Mouse (Mus musculus): ENCODE measurements around the gene Elovl3. TPM values are rescaled to one million over a fixed set of nuclear protein-coding genes. Genes with fewer than 3 reads are reported as not detected.

The Elovl3 gene
- polyA plus RNA-seq, 1 experiment from 2014 or later, result not detected

DNA sequence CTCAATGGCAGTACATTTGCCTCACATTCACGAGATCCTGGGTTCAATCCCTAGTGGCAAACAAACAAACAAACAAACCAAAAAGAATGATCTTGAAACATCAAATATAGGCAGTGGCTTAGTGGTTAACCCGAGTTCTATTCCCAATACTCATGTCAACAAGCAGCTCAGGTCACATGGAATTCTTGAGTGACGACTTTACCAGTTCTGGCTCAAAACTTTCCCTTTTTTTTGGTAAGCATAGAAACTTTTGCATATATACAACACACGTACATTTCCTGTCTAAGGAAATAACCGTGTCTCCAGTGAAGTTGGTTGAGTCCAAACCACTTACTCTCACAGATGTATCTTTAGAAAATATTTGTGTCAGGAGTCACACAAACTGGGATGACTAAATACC is 40.8 kb downstream of the Elovl3 start:
- ATAC-seq (ENCODE audit: low read depth), result no peak
- Histone ChIP-seq H3K9ac (replicated peaks; ENCODE audit: low read depth, low read length) (no peak overlapping the region), H3K4me2 (ENCODE audit: low read depth, low read length) (no peak overlapping the region), H3K4me3 (ENCODE audit: low read depth, low read length) (no peak overlapping the region), H3K36me3 (ENCODE audit: control insufficient read depth, insufficient read depth, low read length) (peaks cover 19% of the 10 kb centered on the region), H3K27me3 (ENCODE audit: control insufficient read depth, insufficient read depth, low read length) (no peaks in the 10 kb centered on the region), H3K4me1 (ENCODE audit: control insufficient read depth, insufficient read depth, low read length) (0 out of 2 replicates have a peak, but pooled peaks cover 2% of the 10 kb centered on the region), H3K9me3 (ENCODE audit: control insufficient read depth, low read length) (no peaks in the 10 kb centered on the region), H3K27ac (ENCODE audit: low read depth, low read length) (no peak overlapping the region)
- WGBS, result 85% methylated on average over 5 of the region's 5 CpGs

DNA sequence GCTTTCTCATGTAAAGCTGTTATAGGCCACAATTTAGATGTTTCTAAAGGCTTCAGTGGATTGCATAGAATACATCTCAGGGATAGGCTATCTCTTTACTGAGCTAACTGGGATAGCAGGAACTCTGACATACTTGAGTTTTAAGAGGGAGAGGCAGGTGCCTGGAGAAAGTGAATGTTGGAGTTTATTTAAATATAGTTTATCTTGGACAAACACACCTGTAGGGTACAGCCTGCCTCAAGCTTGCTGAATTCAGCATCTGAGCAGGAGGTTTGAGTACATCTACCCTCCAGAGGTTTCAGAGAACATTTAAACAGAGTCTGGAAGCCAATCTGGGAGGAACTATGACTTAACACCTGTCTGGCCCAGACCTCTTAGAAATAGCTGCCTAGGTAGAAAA is 43.5 kb downstream of the Elovl3 start:
- Histone ChIP-seq H3K4me2 (ENCODE audit: low read depth, low read length) (no peak overlapping the region), H3K27me3 (ENCODE audit: control insufficient read depth, insufficient read depth, low read length) (no peaks in the 10 kb centered on the region), H3K4me3 (ENCODE audit: low read depth, low read length) (no peak overlapping the region)

DNA sequence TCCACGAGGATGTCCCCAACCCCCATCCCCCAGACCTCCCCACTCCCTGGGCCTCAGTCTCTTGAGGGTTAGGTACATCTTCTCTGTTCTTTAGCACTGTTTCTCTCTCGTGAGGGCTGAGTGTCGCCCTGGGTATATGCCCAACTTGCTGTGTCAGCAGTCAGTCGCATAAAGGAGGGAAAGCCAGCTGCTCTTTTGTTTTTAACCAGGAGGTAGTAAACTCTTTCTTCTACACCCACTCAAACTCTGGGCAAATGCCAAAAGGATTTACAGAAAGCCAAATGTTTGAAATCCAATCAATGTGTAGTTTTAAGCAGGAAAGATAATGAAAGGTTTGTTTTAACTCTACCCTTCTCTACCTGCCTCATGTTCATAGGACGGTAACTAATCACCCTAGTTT is 45.3 kb downstream of the Elovl3 start:
- H3K36me3 ChIP-seq (ENCODE audit: control insufficient read depth, insufficient read depth, low read length), result peaks cover 9% of the 10 kb centered on the region
- 0 out of 2 replicates have a peak, but pooled peaks cover 2% of the 10 kb centered on the region for H3K4me1 ChIP-seq (ENCODE audit: control insufficient read depth, insufficient read depth, low read length)
- ATAC-seq (ENCODE audit: low read depth), result no peak
- H3K4me2 ChIP-seq (ENCODE audit: low read depth, low read length), result no peak overlapping the region
- H3K27me3 ChIP-seq (ENCODE audit: control insufficient read depth, insufficient read depth, low read length), result no peaks in the 10 kb centered on the region
- WGBS, result 34% methylated on average over 5 of the region's 5 CpGs
- no peak overlapping the region for H3K4me3 ChIP-seq (ENCODE audit: low read depth, low read length)
- no peak overlapping the region for H3K27ac ChIP-seq (ENCODE audit: low read depth, low read length)
- no peak overlapping the region for H3K9ac ChIP-seq (replicated peaks; ENCODE audit: low read depth, low read length)
- H3K9me3 ChIP-seq (ENCODE audit: control insufficient read depth, low read length), result no peaks in the 10 kb centered on the region

More for the DNA sequence above, 43.5 kb downstream of the Elovl3 start:
- Histone ChIP-seq H3K9ac (replicated peaks; ENCODE audit: low read depth, low read length) (no peak overlapping the region), H3K9me3 (ENCODE audit: control insufficient read depth, low read length) (no peaks in the 10 kb centered on the region), H3K36me3 (ENCODE audit: control insufficient read depth, insufficient read depth, low read length) (peaks cover 19% of the 10 kb centered on the region), H3K4me1 (ENCODE audit: control insufficient read depth, insufficient read depth, low read length) (0 out of 2 replicates have a peak, but pooled peaks cover 2% of the 10 kb centered on the region), H3K27ac (ENCODE audit: low read depth, low read length) (no peak overlapping the region)
- no peak for ATAC-seq (ENCODE audit: low read depth)

DNA sequence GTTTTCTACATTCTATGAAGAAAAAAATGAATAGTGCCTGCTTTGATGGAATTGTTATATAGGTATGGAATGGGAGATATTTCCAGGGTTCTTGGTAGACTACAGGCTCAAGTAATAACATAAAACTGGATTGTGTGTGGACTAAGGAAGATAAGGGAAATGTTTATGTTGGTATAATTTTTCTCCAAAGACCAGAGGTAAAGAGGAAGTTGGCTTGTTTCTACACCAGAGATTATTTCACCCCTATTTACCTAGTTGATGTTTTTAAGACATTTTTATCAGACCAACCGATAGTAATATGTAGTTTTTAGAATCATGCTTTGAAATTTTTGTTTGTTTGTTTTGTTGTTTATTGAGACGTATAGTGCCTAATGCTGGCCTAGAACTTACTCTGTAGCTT is 48.6 kb downstream of the Elovl3 start:
- ATAC-seq (ENCODE audit: low read depth), result no peak
- Histone ChIP-seq H3K4me3 (ENCODE audit: low read depth, low read length) (no peak overlapping the region), H3K4me1 (ENCODE audit: control insufficient read depth, insufficient read depth, low read length) (0 out of 2 replicates have a peak, but pooled peaks cover 2% of the 10 kb centered on the region), H3K9ac (replicated peaks; ENCODE audit: low read depth, low read length) (no peak overlapping the region), H3K27me3 (ENCODE audit: control insufficient read depth, insufficient read depth, low read length) (no peaks in the 10 kb centered on the region), H3K27ac (ENCODE audit: low read depth, low read length) (no peak overlapping the region), H3K9me3 (ENCODE audit: control insufficient read depth, low read length) (no peaks in the 10 kb centered on the region), H3K4me2 (ENCODE audit: low read depth, low read length) (no peak overlapping the region), H3K36me3 (ENCODE audit: control insufficient read depth, insufficient read depth, low read length) (peaks cover 6% of the 10 kb centered on the region; the same call in 1 of the 2 replicates)
- 96% methylated on average over 2 of the region's 2 CpGs for WGBS

DNA sequence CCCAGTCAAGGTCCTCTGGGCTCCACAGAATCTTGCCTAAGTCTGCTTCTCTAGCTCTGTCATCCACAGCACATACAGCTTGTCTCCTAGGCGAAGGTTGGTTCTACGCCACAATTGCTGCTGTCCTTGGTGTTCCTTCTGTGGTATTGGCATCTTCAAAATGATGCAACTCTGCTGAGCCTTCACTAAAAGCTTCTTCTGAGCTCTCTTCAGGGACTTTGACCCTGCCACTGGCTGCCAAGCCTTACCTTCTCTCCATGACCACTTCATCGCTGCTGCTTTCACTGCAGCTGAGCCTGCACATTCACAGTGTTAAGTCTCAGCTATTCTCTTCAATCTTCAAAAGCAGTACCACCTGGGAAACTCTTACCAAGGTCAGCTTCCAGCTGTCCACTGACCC is 50.5 kb downstream of the Elovl3 start:
- WGBS, result 95% methylated on average over 3 of the region's 3 CpGs
- Histone ChIP-seq H3K27me3 (ENCODE audit: control insufficient read depth, insufficient read depth, low read length) (no peaks in the 10 kb centered on the region), H3K9ac (replicated peaks; ENCODE audit: low read depth, low read length) (no peak overlapping the region), H3K4me3 (ENCODE audit: low read depth, low read length) (no peak overlapping the region), H3K27ac (ENCODE audit: low read depth, low read length) (no peak overlapping the region), H3K4me1 (ENCODE audit: control insufficient read depth, insufficient read depth, low read length) (no peaks in the 10 kb centered on the region), H3K4me2 (ENCODE audit: low read depth, low read length) (no peak overlapping the region), H3K9me3 (ENCODE audit: control insufficient read depth, low read length) (no peaks in the 10 kb centered on the region), H3K36me3 (ENCODE audit: control insufficient read depth, insufficient read depth, low read length) (peaks cover 6% of the 10 kb centered on the region; the same call in 1 of the 2 replicates)
- no peak for ATAC-seq (ENCODE audit: low read depth)

Other genes starting within 250 kb of the Elovl3 start
- 21.7 and 22.5 TPM in 2 replicates for gene Armh3, start 133.4 kb upstream of the Elovl3 start, polyA plus RNA-seq (2014; fragmentation: Nextera tagmentation; extraction: Ambion mirVana)
- 1.4 and 2.4 TPM in 2 replicates for gene Hps6, start 128.4 kb upstream of the Elovl3 start, polyA plus RNA-seq (2014; fragmentation: Nextera tagmentation; extraction: Ambion mirVana)
- 21.7 and 29.3 TPM in 2 replicates for gene Pprc1, start 87.0 kb upstream of the Elovl3 start, polyA plus RNA-seq (2014; fragmentation: Nextera tagmentation; extraction: Ambion mirVana)
- gene Ldb1, start 86.7 kb upstream of the Elovl3 start, polyA plus RNA-seq (2014; fragmentation: Nextera tagmentation; extraction: Ambion mirVana), result 93.1 and 98.6 TPM in 2 replicates
- gene Nolc1, start 56.0 kb upstream of the Elovl3 start, polyA plus RNA-seq (2014; fragmentation: Nextera tagmentation; extraction: Ambion mirVana), result 61.4 and 61.7 TPM in 2 replicates
- not detected in 2 replicates for gene Pitx3, start 16.4 kb downstream of the Elovl3 start, polyA plus RNA-seq (2014; fragmentation: Nextera tagmentation; extraction: Ambion mirVana)
- gene Gbf1, start 20.6 kb downstream of the Elovl3 start, polyA plus RNA-seq (2014; fragmentation: Nextera tagmentation; extraction: Ambion mirVana), result 70.1 and 79.4 TPM in 2 replicates
- 1.4 and 2.2 TPM in 2 replicates for gene Nfkb2, start 172.4 kb downstream of the Elovl3 start, polyA plus RNA-seq (2014; fragmentation: Nextera tagmentation; extraction: Ambion mirVana)
- 85.8 and 127 TPM in 2 replicates for gene Psd, start 195.3 kb downstream of the Elovl3 start, polyA plus RNA-seq (2014; fragmentation: Nextera tagmentation; extraction: Ambion mirVana)
- 42.5 and 53.1 TPM in 2 replicates for gene Fbxl15, start 196.3 kb downstream of the Elovl3 start, polyA plus RNA-seq (2014; fragmentation: Nextera tagmentation; extraction: Ambion mirVana)
- gene Cuedc2, start 206.8 kb downstream of the Elovl3 start, polyA plus RNA-seq (2014; fragmentation: Nextera tagmentation; extraction: Ambion mirVana), result 346 and 359 TPM in 2 replicates
- gene Mfsd13a, start 209.2 kb downstream of the Elovl3 start, polyA plus RNA-seq (2014; fragmentation: Nextera tagmentation; extraction: Ambion mirVana), result 10.7 and 12.7 TPM in 2 replicates
- 2.0 and 3.9 TPM in 2 replicates for gene 2310034G01Rik, start 218.4 kb downstream of the Elovl3 start, polyA plus RNA-seq (2014; fragmentation: Nextera tagmentation; extraction: Ambion mirVana)

Measured in neural tube, embryonic 14.5 days (tissue).